Mouse (Mus musculus): Measurements from ENCODE around the gene Elavl2. TPM values are rescaled to one million over a fixed set of nuclear protein-coding genes. Genes with fewer than 3 reads are reported as not detected.
"Not testable (repeated sequence)": the region's sequence is repeated elsewhere in the genome, so short reads cannot be mapped to it uniquely, and the experiment has no call there.

The Elavl2 gene
- polyA plus RNA-seq, 1 experiment from 2014 or later: 117 TPM

DNA sequence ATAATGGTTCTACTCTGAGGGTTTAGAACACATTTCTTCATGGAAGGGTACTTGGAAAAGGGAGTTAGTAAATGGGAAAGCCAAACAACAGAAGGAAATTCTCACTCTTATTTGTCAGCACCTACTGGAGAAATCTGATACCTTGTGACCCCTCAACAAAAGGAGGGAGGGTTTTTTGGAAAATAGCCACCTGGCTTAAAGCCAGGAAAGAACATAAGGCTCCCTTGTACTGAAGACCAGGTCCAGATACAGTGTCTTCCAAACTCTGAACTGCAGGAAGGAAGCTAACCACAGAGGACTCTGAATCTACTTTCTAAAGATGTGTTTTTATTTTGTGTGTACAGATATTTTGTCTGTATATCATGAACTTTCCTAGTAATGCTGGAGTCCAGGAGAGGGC is 102.9 kb downstream of the Elavl2 start:
- Histone ChIP-seq H3K4me3 (no peak overlapping the region), H3K27ac (peak overlapping the region; percentile 14; the same call in 1 of the 2 replicates), H3K27me3 (no peaks in the 10 kb centered on the region), H3K4me1 (peaks cover 16% of the 10 kb centered on the region), H3K9me3 (replicated peaks) (no peaks in the 10 kb centered on the region), H3K9ac (no peak overlapping the region), H3K4me2 (no peak overlapping the region), H3K36me3 (ENCODE audit: poor library complexity, severe bottlenecking) (peaks cover 8% of the 10 kb centered on the region; the same call in 1 of the 2 replicates)
- no peak for ATAC-seq

DNA sequence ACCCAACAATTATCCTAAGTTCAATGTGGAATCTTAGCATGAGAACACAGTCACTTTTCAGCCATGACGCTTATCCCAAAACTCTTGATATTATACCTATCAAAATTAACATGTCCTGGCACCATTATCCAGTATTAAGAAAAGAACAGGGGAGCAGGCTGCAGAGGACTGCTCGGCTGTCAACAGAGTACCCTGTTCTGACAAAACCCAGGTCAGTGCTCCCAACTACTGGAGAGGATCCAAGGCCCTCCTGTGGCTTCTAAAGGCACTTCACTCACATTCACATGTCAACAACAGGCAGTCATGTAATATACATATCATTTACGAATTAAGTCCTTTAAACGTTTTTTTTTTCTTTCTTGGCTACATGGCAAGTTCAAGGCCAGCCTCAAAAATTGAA is 105.3 kb downstream of the Elavl2 start:
- H3K27ac ChIP-seq: no peak overlapping the region
- H3K4me2 ChIP-seq: no peak overlapping the region
- H3K36me3 ChIP-seq (ENCODE audit: poor library complexity, severe bottlenecking): peaks cover 8% of the 10 kb centered on the region; the same call in 1 of the 2 replicates
- WGBS: 78% methylated on average over 4 of the region's 4 CpGs
- H3K9me3 ChIP-seq (replicated peaks): no peaks in the 10 kb centered on the region
- peaks cover 35% of the 10 kb centered on the region for H3K4me1 ChIP-seq
- no peaks in the 10 kb centered on the region for H3K27me3 ChIP-seq
- no peak overlapping the region for H3K4me3 ChIP-seq
- no peak for ATAC-seq
- H3K9ac ChIP-seq: no peak overlapping the region

DNA sequence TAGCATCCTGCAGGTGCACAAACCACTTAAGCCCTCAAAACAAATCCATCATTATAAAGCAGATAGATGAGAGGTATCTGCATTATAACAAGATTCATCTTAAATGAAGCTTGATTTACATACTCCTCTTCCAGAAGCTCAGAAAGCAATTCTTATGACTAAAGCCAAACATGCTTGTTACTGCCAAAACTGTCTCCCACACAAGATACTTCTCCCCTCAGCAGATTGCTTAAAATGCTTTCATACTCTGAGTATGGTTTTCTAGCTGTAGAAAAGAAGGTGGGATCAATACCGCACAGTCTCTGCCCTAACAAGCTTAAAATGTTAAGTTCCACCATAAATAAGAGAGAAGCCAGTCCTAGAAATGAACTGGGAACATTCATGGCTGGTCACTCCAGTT is 109.1 kb downstream of the Elavl2 start:
- no peaks in the 10 kb centered on the region for H3K9me3 ChIP-seq (replicated peaks)
- H3K27me3 ChIP-seq: no peaks in the 10 kb centered on the region
- H3K4me1 ChIP-seq: peaks cover 31% of the 10 kb centered on the region
- no peak overlapping the region for H3K27ac ChIP-seq
- H3K4me2 ChIP-seq: no peak overlapping the region
- ATAC-seq: no peak
- H3K4me3 ChIP-seq: no peak overlapping the region
- no peak overlapping the region for H3K9ac ChIP-seq
- 0 out of 2 replicates have a peak, but pooled peaks cover 4% of the 10 kb centered on the region for H3K36me3 ChIP-seq (ENCODE audit: poor library complexity, severe bottlenecking)
- 88% methylated on average over 1 of the region's 1 CpGs for WGBS

DNA sequence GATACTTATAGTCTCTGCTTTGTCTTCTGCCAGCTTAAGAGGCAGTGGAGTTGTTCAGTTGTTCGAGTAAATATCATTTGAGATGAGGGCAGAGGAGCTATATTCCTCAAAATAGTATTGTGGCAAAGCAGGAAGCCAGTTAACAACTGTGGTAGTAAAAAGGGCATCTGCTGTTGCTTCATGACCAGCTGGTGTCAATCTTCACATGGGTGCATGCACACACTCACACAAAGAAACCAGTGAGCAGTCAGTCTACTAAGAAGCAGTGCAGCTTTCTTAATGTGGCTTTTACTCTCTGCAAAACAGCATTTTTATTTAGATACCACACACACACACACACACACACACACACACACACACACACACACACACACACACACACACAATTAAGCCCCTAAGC is 110.2 kb downstream of the Elavl2 start:
- Histone ChIP-seq H3K27ac (peak overlapping the region; percentile 40; the same call in 1 of the 2 replicates), H3K36me3 (ENCODE audit: poor library complexity, severe bottlenecking) (no peaks in the 10 kb centered on the region), H3K4me2 (no peak overlapping the region), H3K9me3 (replicated peaks) (no peaks in the 10 kb centered on the region), H3K4me3 (no peak overlapping the region), H3K4me1 (peaks cover 31% of the 10 kb centered on the region), H3K27me3 (no peaks in the 10 kb centered on the region), H3K9ac (no peak overlapping the region)
- WGBS: 71% methylated on average over 1 of the region's 1 CpGs
- peak; percentile 64 for ATAC-seq

DNA sequence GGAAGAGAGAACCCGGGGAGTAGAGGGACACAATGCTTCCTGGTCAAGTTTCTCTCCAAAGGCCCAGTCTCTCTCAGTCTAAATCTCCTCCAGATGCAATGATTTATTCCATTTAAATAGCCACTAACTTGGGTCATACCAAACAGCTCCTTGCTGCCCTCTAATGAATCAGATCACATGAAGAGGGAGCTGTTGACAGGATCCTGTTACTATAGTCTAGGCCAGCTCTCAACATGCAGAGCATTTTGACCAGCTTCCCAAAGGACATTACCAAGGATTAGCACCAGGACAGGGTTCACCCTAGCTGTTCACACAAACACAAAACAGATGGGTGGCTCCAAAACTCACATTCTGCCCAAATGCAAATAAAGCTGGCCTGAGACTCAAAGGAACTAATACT is 111.4 kb downstream of the Elavl2 start:
- Histone ChIP-seq H3K9ac (no peak overlapping the region), H3K4me3 (no peak overlapping the region), H3K27me3 (no peaks in the 10 kb centered on the region), H3K4me1 (peaks cover 31% of the 10 kb centered on the region), H3K36me3 (ENCODE audit: poor library complexity, severe bottlenecking) (no peaks in the 10 kb centered on the region), H3K9me3 (replicated peaks) (no peaks in the 10 kb centered on the region), H3K27ac (no peak overlapping the region), H3K4me2 (no peak overlapping the region)
- no peak for ATAC-seq
- WGBS: 91% methylated on average over 1 of the region's 1 CpGs

DNA sequence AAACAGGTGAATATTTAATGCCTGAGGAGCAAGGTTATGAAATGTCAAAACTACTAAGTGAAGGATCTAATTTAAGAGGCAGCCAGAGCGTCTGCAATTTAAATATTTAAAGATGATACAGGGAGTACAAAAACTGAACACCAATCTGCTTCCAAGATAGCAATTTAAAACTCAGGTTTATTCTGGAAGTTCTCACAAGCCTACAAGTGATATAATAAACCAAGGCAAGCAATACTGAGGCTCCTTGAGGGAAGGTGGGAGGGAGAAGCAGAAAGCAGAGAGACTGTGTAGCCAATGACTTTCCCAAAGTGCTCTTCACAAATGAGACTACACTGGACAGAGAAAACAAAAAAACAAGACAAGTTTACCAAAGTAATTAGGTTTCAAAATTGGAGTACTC is 132.2 kb downstream of the Elavl2 start:
- Histone ChIP-seq H3K36me3 (ENCODE audit: poor library complexity, severe bottlenecking) (peaks cover 5% of the 10 kb centered on the region; the same call in 1 of the 2 replicates), H3K9ac (no peak overlapping the region), H3K9me3 (replicated peaks) (no peaks in the 10 kb centered on the region), H3K27ac (no peak overlapping the region), H3K4me2 (no peak overlapping the region), H3K27me3 (no peaks in the 10 kb centered on the region), H3K4me3 (no peak overlapping the region), H3K4me1 (no peaks in the 10 kb centered on the region)
- WGBS: 88% methylated on average over 1 of the region's 1 CpGs
- ATAC-seq: no peak

DNA sequence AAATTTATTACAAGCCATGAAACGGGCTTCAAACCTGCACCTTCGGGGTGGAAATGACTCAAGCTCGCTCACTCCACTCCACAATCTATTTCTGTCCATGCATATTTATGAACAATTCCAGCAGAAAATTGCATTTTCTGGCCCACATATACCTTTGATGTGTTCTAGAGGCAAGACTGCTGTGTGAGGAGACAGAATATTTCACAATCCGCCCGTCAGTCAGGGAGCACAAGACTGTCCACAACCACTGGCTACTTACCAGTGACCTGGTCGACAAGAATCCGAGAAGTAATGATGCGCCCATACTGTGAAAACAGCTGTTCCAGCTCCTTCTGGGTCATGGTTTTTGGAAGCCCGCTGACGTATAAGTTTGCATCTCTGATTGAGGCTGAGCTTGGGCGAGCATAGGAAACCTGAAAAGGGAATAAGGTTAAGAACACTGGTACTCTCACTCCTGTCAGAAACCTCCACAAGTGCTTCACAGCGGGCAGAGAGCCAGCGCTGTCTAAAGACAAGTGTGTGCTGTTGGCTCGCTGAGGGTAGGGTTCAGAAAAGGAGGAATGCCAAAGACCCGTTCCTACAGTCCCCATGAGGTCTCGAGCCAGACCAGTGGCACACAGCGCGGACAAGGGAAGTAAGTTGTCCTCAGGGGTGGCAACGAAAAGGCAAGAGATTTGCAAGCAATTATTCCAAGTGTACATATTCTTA is 136.7 kb downstream of the Elavl2 start:
- no peaks in the 10 kb centered on the region for H3K4me1 ChIP-seq
- no peak overlapping the region for H3K4me3 ChIP-seq
- no peak for ATAC-seq
- no peak overlapping the region for H3K27ac ChIP-seq
- 87% methylated on average over 19 of the region's 19 CpGs for WGBS
- no peak overlapping the region for H3K4me2 ChIP-seq
- H3K27me3 ChIP-seq: no peaks in the 10 kb centered on the region
- H3K9ac ChIP-seq: no peak overlapping the region
- H3K36me3 ChIP-seq (ENCODE audit: poor library complexity, severe bottlenecking): peaks cover 9% of the 10 kb centered on the region; the same call in 1 of the 2 replicates
- no peaks in the 10 kb centered on the region for H3K9me3 ChIP-seq (replicated peaks)

DNA sequence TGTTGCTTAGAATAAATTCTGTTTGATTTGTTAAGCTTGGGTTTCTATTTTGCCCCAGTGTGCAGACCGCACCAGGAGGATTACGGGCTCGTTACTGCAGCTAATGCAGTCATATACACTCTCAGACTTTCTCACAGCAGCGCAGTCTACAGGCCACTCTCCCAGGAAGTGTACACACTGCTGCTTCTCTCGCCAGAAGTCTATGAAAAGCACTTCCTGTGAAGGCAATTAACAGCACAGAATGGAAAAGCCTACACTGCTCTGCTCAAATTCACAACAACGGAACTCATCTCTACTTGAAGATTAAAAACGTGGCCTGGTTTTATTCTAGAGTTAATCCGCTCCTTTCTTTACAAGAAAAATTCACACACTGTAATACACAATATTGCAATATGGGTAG is 137.7 kb downstream of the Elavl2 start:
- Histone ChIP-seq H3K4me3 (no peak overlapping the region), H3K4me2 (no peak overlapping the region), H3K27ac (no peak overlapping the region), H3K4me1 (no peaks in the 10 kb centered on the region), H3K27me3 (no peaks in the 10 kb centered on the region), H3K9me3 (replicated peaks) (no peaks in the 10 kb centered on the region), H3K36me3 (ENCODE audit: poor library complexity, severe bottlenecking) (peaks cover 9% of the 10 kb centered on the region; the same call in 1 of the 2 replicates), H3K9ac (no peak overlapping the region)
- no peak for ATAC-seq
- WGBS: 72% methylated on average over 8 of the region's 8 CpGs

DNA sequence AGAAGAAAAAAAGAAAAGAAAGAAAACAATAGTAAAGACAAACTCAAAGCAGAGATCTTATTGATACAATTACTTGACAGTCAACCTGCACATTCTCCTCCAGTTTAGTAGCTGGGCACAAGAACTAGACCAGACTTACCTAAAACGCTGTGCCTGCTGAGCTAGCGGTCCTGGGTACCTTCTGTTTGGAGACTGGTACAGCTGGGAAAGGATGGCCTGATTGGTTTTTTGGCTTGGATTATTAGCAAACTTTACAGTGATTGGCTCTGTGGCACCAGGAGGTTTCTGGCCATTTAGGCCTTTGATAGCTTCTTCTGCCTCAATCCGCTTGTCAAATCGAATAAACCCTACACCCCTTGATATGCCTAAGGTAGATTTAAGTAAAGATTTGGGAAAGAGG is 140.0 kb downstream of the Elavl2 start:
- no peak overlapping the region for H3K4me2 ChIP-seq
- H3K36me3 ChIP-seq (ENCODE audit: poor library complexity, severe bottlenecking): peaks cover 9% of the 10 kb centered on the region; the same call in 1 of the 2 replicates
- no peak for ATAC-seq
- H3K9ac ChIP-seq: no peak overlapping the region
- 90% methylated on average over 4 of the region's 4 CpGs for WGBS
- H3K4me1 ChIP-seq: no peaks in the 10 kb centered on the region
- H3K27me3 ChIP-seq: no peaks in the 10 kb centered on the region
- H3K27ac ChIP-seq: no peak overlapping the region
- H3K4me3 ChIP-seq: no peak overlapping the region
- no peaks in the 10 kb centered on the region for H3K9me3 ChIP-seq (replicated peaks)

DNA sequence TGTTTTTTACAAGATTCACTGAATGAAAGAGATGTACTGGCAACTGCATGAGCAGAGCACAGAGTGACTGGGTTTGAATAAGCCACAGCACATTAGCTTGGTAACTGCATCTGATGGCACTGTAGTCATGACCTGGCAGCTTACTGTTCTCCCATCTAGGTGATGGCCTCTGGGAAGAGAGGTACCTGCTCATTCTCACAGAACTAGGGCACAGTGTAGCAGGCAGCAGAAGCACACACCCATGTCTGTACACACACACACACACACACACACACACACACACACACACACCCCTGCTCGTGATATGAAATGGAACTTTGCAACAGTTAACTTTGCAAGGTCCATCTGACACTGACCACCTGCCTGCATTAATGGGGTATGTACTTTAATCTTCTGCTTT is 151.9 kb downstream of the Elavl2 start:
- WGBS: 63% methylated on average over 1 of the region's 1 CpGs
- H3K36me3 ChIP-seq (ENCODE audit: poor library complexity, severe bottlenecking): peaks cover 5% of the 10 kb centered on the region
- ATAC-seq: no peak
- H3K4me3 ChIP-seq: no peak overlapping the region
- H3K4me2 ChIP-seq: no peak overlapping the region
- peaks cover 3% of the 10 kb centered on the region; the same call in 1 of the 2 replicates for H3K4me1 ChIP-seq
- H3K27me3 ChIP-seq: no peaks in the 10 kb centered on the region
- H3K9ac ChIP-seq: no peak overlapping the region
- no peaks in the 10 kb centered on the region for H3K9me3 ChIP-seq (replicated peaks)
- H3K27ac ChIP-seq: no peak overlapping the region

DNA sequence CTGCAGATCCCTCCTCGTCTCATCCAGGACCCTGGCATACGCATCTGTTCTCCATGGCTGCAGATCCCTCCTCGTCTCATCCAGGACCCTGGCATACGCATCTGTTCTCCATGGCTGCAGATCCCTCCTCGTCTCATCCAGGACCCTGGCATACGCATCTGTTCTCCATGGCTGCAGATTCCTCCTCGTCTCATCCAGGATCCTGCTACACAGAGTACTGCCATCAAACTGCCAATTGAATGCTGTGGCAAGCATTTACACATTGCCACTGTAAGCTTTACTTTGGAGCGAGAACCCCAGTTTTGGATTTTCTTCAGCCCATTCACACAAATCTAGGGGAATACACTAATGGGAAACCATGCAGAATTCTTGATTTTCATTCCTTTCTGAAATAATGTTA is 155.4 kb downstream of the Elavl2 start:
- 81% methylated on average over 5 of the region's 8 CpGs for WGBS
- not testable (repeated sequence) for H3K4me3 ChIP-seq; H3K27ac ChIP-seq; H3K4me1 ChIP-seq; ATAC-seq; H3K4me2 ChIP-seq; H3K9ac ChIP-seq; H3K9me3 ChIP-seq (replicated peaks); H3K36me3 ChIP-seq (ENCODE audit: poor library complexity, severe bottlenecking); H3K27me3 ChIP-seq

DNA sequence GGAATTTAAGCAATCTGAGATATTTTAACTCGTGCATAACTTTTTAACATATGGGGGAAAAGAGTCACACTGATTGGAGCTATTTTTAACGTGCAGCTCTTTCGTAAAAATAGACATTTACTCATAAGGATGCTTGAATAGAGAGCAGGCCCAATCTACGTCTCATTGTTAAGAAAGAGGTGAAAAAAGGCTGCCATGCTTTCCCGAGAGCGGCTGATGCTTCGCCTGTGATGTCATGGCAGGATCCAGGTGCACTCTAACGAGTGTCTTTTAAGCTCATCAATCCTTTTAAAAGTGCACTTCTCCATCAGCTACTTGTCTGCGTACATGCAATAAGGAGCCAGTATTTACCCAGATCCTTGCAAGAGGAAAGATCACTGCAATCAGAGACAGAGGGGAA is 156.0 kb downstream of the Elavl2 start:
- Histone ChIP-seq H3K36me3 (ENCODE audit: poor library complexity, severe bottlenecking) (peaks cover 4% of the 10 kb centered on the region), H3K4me2 (no peak overlapping the region), H3K9me3 (replicated peaks) (no peaks in the 10 kb centered on the region), H3K9ac (no peak overlapping the region), H3K4me1 (peaks cover 3% of the 10 kb centered on the region; the same call in 1 of the 2 replicates), H3K4me3 (no peak overlapping the region), H3K27ac (peak overlapping the region; percentile 1; the same call in 1 of the 2 replicates), H3K27me3 (no peaks in the 10 kb centered on the region)
- 74% methylated on average over 9 of the region's 9 CpGs for WGBS
- ATAC-seq: peak; percentile 38; the same call in 1 of the 2 replicates

DNA sequence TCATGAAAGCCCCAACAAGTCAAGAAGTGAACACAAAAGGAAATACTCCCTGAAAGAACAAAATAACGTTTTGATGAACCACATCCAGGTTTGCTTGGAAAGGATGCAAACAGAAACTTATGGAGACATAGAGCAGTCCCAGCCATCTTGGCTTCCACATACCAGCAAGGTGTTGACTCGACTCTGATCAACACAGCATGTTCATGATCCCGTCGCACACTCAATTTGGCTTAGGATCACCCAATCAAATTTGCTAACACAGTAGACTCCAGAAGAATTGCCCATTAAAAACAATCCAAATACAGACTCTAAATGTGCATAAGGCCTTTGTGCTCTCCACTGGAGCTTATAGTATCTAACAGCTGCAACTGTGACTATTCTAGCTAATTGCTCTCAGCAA is 156.7 kb downstream of the Elavl2 start:
- no peaks in the 10 kb centered on the region for H3K27me3 ChIP-seq
- ATAC-seq: peak; percentile 54

More for the DNA sequence above, 156.7 kb downstream of the Elavl2 start:
- Histone ChIP-seq H3K9ac (no peak overlapping the region), H3K4me3 (no peak overlapping the region), H3K27ac (no peak overlapping the region; the same call in 1 of the 2 replicates), H3K4me2 (no peak overlapping the region), H3K4me1 (peaks cover 4% of the 10 kb centered on the region; the same call in 1 of the 2 replicates), H3K9me3 (replicated peaks) (no peaks in the 10 kb centered on the region), H3K36me3 (ENCODE audit: poor library complexity, severe bottlenecking) (peaks cover 10% of the 10 kb centered on the region)
- WGBS: 88% methylated on average over 4 of the region's 4 CpGs
